Mouse (Mus musculus) sigmoid colon, adult 10 weeks (tissue): ENCODE results near the gene Cnnm4. TPM values are rescaled to one million over a fixed set of nuclear protein-coding genes. Genes with fewer than 3 reads are reported as not detected.

Source experiments
- polyA plus RNA-seq: library from polyadenylated mRNA; stranded (reverse); fragments of 350-450 nt; fragmentation: Illumina TruSeq; extraction: RNeasy Lipid Tissue Mini Kit (QIAGEN cat#74804); gene quantifications from one replicate; pipeline ENCODE4 v1.2.3, GENCODE M21; 2014; ENCODE audit warnings: low read depth, low replicate concordance

The Cnnm4 gene
- polyA plus RNA-seq = 75.3 TPM

GRCm38 (mm10) chr1:36471181-36472105 lies at the start of gene Cnnm4:
TSS of gene Cnnm4 (plus strand) at chr1:36471620.

GRCm38 (mm10) chr1:36444471-36445464 lies 26.7 kb upstream of the Cnnm4 start, which contains the start of gene Lman2l:
TSS of gene Lman2l (minus strand) at chr1:36445271.

GRCm38 (mm10) chr1:36511289-36512021 lies 40.0 kb downstream of the Cnnm4 start, which contains the start of gene Cnnm3:
TSS of gene Cnnm3 (plus strand) at chr1:36511867.

GRCm38 (mm10) chr1:36536783-36537182 lies 65.4 kb downstream of the Cnnm4 start, which contains the start of gene Ankrd23:
TSS of gene Ankrd23 (minus strand) at chr1:36536883.

GRCm38 (mm10) chr1:36539186-36539585 lies 67.8 kb downstream of the Cnnm4 start, which contains the start of gene Gm42417:
TSS of gene Gm42417 (minus strand) at chr1:36539429.

GRCm38 (mm10) chr1:36546888-36547471 lies 75.6 kb downstream of the Cnnm4 start, which contains the start of gene Ankrd39:
TSS of gene Ankrd39 (minus strand) at chr1:36547445.

Other genes starting within 250 kb of the Cnnm4 start
- 82.1 TPM for gene Uggt1, start 226.9 kb upstream of the Cnnm4 start, polyA plus RNA-seq
- gene Neurl3, start 196.9 kb upstream of the Cnnm4 start, polyA plus RNA-seq = 107 TPM
- 0.50 TPM for gene Arid5a, start 163.9 kb upstream of the Cnnm4 start, polyA plus RNA-seq
- 25.1 TPM for gene Kansl3, start 102.4 kb upstream of the Cnnm4 start, polyA plus RNA-seq
- not detected for gene Fer1l5, start 99.3 kb upstream of the Cnnm4 start, polyA plus RNA-seq
- 7.7 TPM for gene Lman2l, start 26.3 kb upstream of the Cnnm4 start, polyA plus RNA-seq
- 9.8 TPM for gene Cnnm3, start 40.2 kb downstream of the Cnnm4 start, polyA plus RNA-seq
- gene Ankrd23, start 65.3 kb downstream of the Cnnm4 start, polyA plus RNA-seq = 5.0 TPM
- gene Gm42417, start 67.8 kb downstream of the Cnnm4 start, polyA plus RNA-seq = not detected
- gene Ankrd39, start 75.8 kb downstream of the Cnnm4 start, polyA plus RNA-seq = 3.0 TPM
- 0.95 TPM for gene Sema4c, start 86.7 kb downstream of the Cnnm4 start, polyA plus RNA-seq
- not detected for gene Fam178b, start 211.6 kb downstream of the Cnnm4 start, polyA plus RNA-seq
- 114 TPM for gene Cox5b, start 219.8 kb downstream of the Cnnm4 start, polyA plus RNA-seq
- not detected for gene 4933424G06Rik, start 238.5 kb downstream of the Cnnm4 start, polyA plus RNA-seq
- 19.0 TPM for gene Actr1b, start 242.8 kb downstream of the Cnnm4 start, polyA plus RNA-seq